Mouse (Mus musculus) spleen, adult 2 months (tissue): ENCODE measurements around the gene Hba-a2.

Experiments
- CTCF ChIP-seq: fragments of 200-500 bp; IDR thresholded peaks from 2 replicates; pipeline ENCODE4 v1.5.1; 2011; ENCODE audit warnings: mild to moderate bottlenecking, inconsistent platforms; ENCODE audit not compliant: insufficient read depth, insufficient read length, insufficient replicate concordance; ENCODE audit errors: extremely low read depth
- POLR2A ChIP-seq: fragments of 200-500 bp; IDR thresholded peaks from 2 replicates; pipeline ENCODE4 v1.6.1; 2011; ENCODE audit warnings: low read depth, low read length, inconsistent platforms

DNA sequence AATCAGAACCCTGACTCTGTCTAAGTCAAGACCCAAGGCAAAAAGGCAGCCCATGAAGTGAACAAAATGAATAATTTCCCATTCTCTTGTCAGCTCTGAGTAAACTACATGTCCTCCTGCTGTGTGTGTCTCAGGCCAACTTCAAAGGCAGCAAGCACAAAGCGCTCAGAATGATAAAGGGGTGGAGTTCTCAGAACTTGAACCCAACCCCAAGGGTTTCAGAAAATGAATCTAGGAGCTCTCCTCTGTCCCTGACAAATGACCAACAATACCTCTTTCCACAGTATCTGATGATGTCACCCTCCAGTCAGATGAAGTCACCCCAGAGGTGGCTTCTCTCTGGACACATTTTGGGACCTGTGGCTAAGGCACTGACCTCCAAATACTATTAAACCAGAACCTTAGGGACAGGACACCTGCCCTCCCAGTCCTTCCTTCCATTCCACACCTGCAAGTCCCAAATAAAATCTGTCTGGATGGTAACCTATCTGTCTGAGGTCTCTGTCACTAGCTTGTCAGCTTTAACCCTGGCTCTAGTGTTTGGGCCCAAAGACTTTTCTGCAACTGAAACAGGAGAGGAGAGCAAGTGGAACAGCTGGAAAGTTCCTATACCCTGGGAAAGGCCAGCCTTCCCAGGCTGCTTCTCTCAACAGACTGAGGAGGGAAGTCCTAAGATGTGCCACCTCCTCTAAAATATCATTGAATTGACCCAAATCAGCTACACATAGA lies 14.7 kb upstream of the Hba-a2 start:
- TF ChIP-seq POLR2A (no peak), CTCF (no peak)
